Mouse (Mus musculus) midbrain, postnatal 0 days (tissue): ENCODE measurements at regions not wholly inside any gene's neighbourhood (a gene's known extent, or its start where the extent isn't known, plus 50 kb on each side); places are given as distances from the start of the nearest gene placed in this dataset.

Experiments
- ATAC-seq: fragments of 200-750 bp; cut with Nextera tagmentation; 2 replicates; pipeline ENCODE4 v1.8.0; 2017; ENCODE audit warnings: moderate number of reproducible peaks, mild to moderate bottlenecking, moderate TSS enrichment, moderate library complexity; ENCODE audit not compliant: low FRiP score
- DNase-seq: peaks from one replicate; pipeline ENCODE4 v3.0.0-alpha.2; 2015; ENCODE audit warnings: low spot score
- H3K27ac ChIP-seq: fragments of 300-500 bp; sonication (generic); 2 replicates; pipeline ENCODE4 v1.5.1; 2014; ENCODE audit warnings: low read depth, mild to moderate bottlenecking, low read length, mixed read lengths
- H3K27me3 ChIP-seq: fragments of 300-500 bp; sonication (generic); 2 replicates; pipeline ENCODE4 v1.6.1; 2014; ENCODE audit warnings: low read length, control low read depth, mixed read lengths; ENCODE audit not compliant: insufficient read depth
- H3K36me3 ChIP-seq: fragments of 300-500 bp; sonication (generic); 2 replicates; pipeline ENCODE4 v1.6.1; 2014; ENCODE audit warnings: low read length, control low read depth, mixed read lengths; ENCODE audit not compliant: insufficient read depth
- H3K4me1 ChIP-seq: fragments of 300-500 bp; sonication (generic); 2 replicates; pipeline ENCODE4 v1.6.1; 2014; ENCODE audit warnings: mild to moderate bottlenecking, control low read depth, antibody characterized with exemption, low read length, mixed read lengths; ENCODE audit not compliant: insufficient read depth
- H3K4me2 ChIP-seq: fragments of 300-500 bp; sonication (generic); 2 replicates; pipeline ENCODE4 v1.6.1; 2014; ENCODE audit warnings: low read depth, mild to moderate bottlenecking, low read length, mixed read lengths; ENCODE audit not compliant: poor library complexity, severe bottlenecking
- H3K4me3 ChIP-seq: fragments of 300-500 bp; sonication (generic); 2 replicates; pipeline ENCODE4 v1.5.1; 2014; ENCODE audit warnings: low read depth, mild to moderate bottlenecking, low read length, moderate library complexity
- H3K9ac ChIP-seq: fragments of 300-500 bp; sonication (generic); replicated peaks from 2 replicates; pipeline ENCODE4 v1.6.1; 2014; ENCODE audit warnings: mild to moderate bottlenecking, low read length, moderate library complexity, mixed read lengths; ENCODE audit not compliant: poor library complexity, severe bottlenecking
- H3K9me3 ChIP-seq: fragments of 300-500 bp; sonication (generic); 2 replicates; pipeline ENCODE4 v1.6.1; 2016; ENCODE audit warnings: low read length, control low read depth
- CTCF ChIP-seq: IDR thresholded peaks from 2 replicates; pipeline ENCODE4 v1.5.1; 2016; ENCODE audit warnings: antibody characterized with exemption, mild to moderate bottlenecking
- WGBS: fragments of 180-500 bp; shearing (Covaris S2); extraction: QIAGEN DNeasy Blood & Tissue Kit; methylation state at CpG from one replicate; pipeline ENCODE4 v1.1.7; 2014; 5-methylcytosine and 5-hydroxymethylcytosine counted together

DNA sequence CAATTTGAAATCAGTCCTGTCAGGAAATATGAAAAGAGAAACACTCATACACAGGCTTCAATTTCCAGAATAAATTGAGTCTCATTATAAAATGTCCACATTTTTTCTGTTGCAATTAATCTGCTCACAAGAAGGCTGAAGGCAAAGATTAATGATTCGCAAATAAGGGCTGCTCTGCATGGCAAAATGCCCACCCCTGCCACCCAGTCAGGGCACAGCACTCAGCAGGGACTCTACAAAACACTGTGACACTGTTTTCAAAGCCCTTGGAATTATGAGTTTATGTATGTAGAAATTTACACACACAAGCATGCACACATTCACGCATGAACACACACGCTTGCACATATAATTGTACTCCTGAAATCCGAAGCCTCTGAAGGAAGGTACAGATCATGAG, 50.0 kb upstream of the Rhoj start:
- 72% methylated on average over 4 of the region's 4 CpGs for WGBS
- no peak overlapping the region for H3K4me2 ChIP-seq
- H3K27me3 ChIP-seq: no peaks in the 10 kb centered on the region
- no peak overlapping the region for H3K27ac ChIP-seq
- no peaks in the 10 kb centered on the region for H3K36me3 ChIP-seq
- ATAC-seq (no peak), DNase-seq (peak; percentile 27)
- no peak overlapping the region for H3K9ac ChIP-seq
- no peak for TF ChIP-seq CTCF
- H3K4me3 ChIP-seq: no peak overlapping the region
- no peaks in the 10 kb centered on the region for H3K4me1 ChIP-seq
- H3K9me3 ChIP-seq: no peaks in the 10 kb centered on the region
